Mouse (Mus musculus) neural tube, postnatal 0 days (tissue): ENCODE results near the gene Sdhb. TPM values are rescaled to one million over a fixed set of nuclear protein-coding genes. Genes with fewer than 3 reads are reported as not detected.

Experiments
- polyA plus RNA-seq: library from polyadenylated mRNA; unstranded; fragments of >200 nt; fragmentation: Nextera tagmentation; extraction: Ambion mirVana; gene quantifications from 2 replicates; pipeline ENCODE4 v1.2.1, GENCODE M21; 2015

Sdhb gene
- 611 and 636 TPM in 2 replicates for polyA plus RNA-seq

DNA sequence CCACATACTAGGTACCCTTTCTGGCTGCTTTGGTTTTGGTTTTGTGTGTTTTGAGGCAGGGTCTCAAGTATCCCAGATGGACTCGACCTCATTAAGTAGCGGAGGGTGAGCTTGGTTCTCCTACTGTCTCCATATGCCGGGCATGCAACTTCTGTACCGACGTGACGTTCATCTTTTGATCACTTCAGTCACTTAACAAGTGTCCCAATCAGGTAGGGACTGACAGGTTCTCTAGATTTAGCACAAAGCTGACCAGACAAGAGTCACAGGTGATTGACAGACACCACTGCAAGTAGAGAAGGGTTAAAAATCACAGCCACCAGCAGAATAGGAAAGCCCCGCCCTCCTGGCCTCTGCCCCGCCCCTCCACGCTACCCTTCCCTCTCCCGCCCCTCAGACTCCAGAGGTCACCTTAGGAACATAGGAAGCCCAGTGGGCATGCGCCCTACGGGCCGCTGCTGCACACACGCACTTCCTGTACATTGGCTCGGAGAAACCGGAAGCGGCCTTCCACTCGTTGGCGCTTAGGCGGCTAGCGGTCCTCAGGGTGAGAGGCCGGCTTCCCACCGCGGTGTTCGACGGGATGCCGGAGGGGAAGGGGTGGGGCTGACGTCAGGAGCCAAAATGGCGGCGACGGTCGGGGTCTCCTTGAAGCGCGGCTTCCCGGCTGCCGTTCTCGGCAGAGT lies at the start of gene Sdhb:
Sdhb (plus strand) TSS at position 423 of the 686 bp plus-strand sequence.

DNA sequence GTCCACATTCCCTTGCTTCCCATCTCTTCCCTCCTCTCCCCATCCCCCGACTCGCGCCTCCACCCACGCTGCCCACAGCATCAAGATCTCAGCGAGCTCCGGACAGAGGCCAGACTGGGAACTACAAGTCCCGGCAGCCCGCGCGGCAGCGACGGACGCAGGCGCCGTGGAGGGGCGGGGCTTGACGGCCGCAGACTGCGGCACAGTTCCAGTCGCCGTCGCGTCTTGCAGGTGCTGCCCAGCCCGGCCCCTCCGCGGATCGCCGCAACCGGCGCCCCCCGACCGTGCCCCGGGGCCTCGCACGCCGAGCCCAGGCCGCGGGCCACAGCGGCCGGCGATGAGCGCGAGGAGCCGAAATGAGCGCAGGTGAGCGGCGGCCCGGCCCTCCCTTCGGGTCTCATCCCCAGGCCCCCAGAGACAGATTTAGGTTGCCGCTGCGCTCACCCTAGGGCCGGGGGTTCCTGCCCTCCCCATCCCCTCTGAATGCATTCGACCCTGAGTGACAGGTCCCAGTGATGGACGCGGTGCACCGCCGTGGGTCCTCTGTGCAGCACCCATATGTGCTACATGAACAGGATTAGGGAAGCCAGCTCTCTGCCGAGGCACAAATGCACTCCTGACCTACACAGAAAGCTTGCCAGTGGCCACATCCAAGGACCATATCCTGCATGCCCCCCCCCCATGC lies 25.9 kb downstream of the Sdhb start, which contains the start of gene Atp13a2:
Atp13a2 (plus strand) TSS at position 163 of the 685 bp plus-strand sequence.

DNA sequence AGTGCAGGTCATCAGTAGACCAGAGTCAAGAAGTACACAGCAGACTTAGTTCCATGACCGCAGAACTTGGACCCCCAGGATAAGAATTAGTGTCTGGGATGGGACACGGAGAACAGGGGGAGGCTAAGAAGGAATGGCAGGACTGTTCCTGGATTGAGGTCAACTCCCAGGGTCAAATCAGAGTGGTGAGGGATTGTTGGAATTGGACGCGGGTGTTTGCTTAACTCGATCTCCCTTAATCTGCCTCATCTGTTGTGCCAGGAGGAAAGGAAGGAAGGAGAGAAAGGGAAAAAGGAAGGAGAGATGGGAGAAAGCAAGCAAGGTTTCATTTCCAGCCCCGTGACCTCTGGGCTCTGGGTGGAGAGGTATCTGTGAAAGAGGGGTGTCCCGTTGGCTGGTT lies 49.1 kb downstream of the Sdhb start, which contains the start of gene Mfap2:
Mfap2 (plus strand) TSS at position 301 of the 400 bp plus-strand sequence.

Other genes with a start within 250 kb of the Sdhb start
- gene Padi6, start 218.6 kb upstream of the Sdhb start, polyA plus RNA-seq = 0.10 and 0.13 TPM in 2 replicates
- 0.08 TPM in 1 of 2 replicates, not detected in the other for gene Padi4, start 187.0 kb upstream of the Sdhb start, polyA plus RNA-seq
- gene Padi3, start 150.6 kb upstream of the Sdhb start, polyA plus RNA-seq = 0.14 TPM in 1 of 2 replicates, not detected in the other
- 0.11 TPM in 1 of 2 replicates, not detected in the other for gene Padi1, start 115.4 kb upstream of the Sdhb start, polyA plus RNA-seq
- gene Padi2, start 54.9 kb upstream of the Sdhb start, polyA plus RNA-seq = 3.7 and 3.8 TPM in 2 replicates
- gene Atp13a2, start 25.7 kb downstream of the Sdhb start, polyA plus RNA-seq = 176 and 204 TPM in 2 replicates
- 137 and 164 TPM in 2 replicates for gene Mfap2, start 49.2 kb downstream of the Sdhb start, polyA plus RNA-seq
- gene Crocc, start 99.3 kb downstream of the Sdhb start, polyA plus RNA-seq = 3.4 TPM in 2 replicates
- gene Necap2, start 117.2 kb downstream of the Sdhb start, polyA plus RNA-seq = 56.6 and 57.3 TPM in 2 replicates
- gene Spata21, start 127.1 kb downstream of the Sdhb start, polyA plus RNA-seq = 1.8 and 1.9 TPM in 2 replicates
- gene Szrd1, start 178.6 kb downstream of the Sdhb start, polyA plus RNA-seq = 17.0 and 17.4 TPM in 2 replicates
- 17.6 and 18.1 TPM in 2 replicates for gene Fbxo42, start 186.7 kb downstream of the Sdhb start, polyA plus RNA-seq